Mouse (Mus musculus): ENCODE results near the gene Prdm10. TPM values are rescaled to one million over a fixed set of nuclear protein-coding genes. Genes with fewer than 3 reads are reported as not detected.

The Prdm10 gene
- polyA plus RNA-seq, 1 experiment from 2014 or later = 4.7 TPM

GRCm38 (mm10) chr9:31301526-31302311, 21.4 kb downstream of the Prdm10 start:
- no peaks in the 10 kb centered on the region for H3K9me3 ChIP-seq (replicated peaks; ENCODE audit: control insufficient read depth, low read length)
- H3K27me3 ChIP-seq (ENCODE audit: control insufficient read depth, insufficient read depth, low read length) = no peaks in the 10 kb centered on the region
- H3K36me3 ChIP-seq (ENCODE audit: control insufficient read depth, insufficient read depth, low read length) = no peaks in the 10 kb centered on the region
- H3K4me2 ChIP-seq = no peak overlapping the region
- WGBS (ENCODE audit: insufficient replicate concordance) = 54% methylated on average over 5 of the region's 5 CpGs
- H3K27ac ChIP-seq (ENCODE audit: low read depth, low read length) = no peak overlapping the region
- peaks cover 17% of the 10 kb centered on the region for H3K4me1 ChIP-seq (ENCODE audit: control insufficient read depth, insufficient read depth, low read length)
- ATAC-seq (replicated peaks; ENCODE audit: insufficient number of reproducible peaks, low FRiP score, low TSS enrichment) = no peak
- H3K9ac ChIP-seq (ENCODE audit: low read depth, low read length) = no peak overlapping the region
- no peak overlapping the region for H3K4me3 ChIP-seq (ENCODE audit: low read depth, low read length)

- H3K4me1 ChIP-seq (ENCODE audit: control insufficient read depth, insufficient read depth, low read length) = peaks cover 12% of the 10 kb centered on the region
- H3K27me3 ChIP-seq (ENCODE audit: control insufficient read depth, insufficient read depth, low read length) = no peaks in the 10 kb centered on the region
- no peaks in the 10 kb centered on the region for H3K9me3 ChIP-seq (replicated peaks; ENCODE audit: control insufficient read depth, low read length)
- H3K36me3 ChIP-seq (ENCODE audit: control insufficient read depth, insufficient read depth, low read length) = no peaks in the 10 kb centered on the region
- H3K9ac ChIP-seq (ENCODE audit: low read depth, low read length) = no peak overlapping the region
- WGBS (ENCODE audit: insufficient replicate concordance) = 86% methylated on average over 3 of the region's 3 CpGs
- H3K4me3 ChIP-seq (ENCODE audit: low read depth, low read length) = no peak overlapping the region
- H3K4me2 ChIP-seq = no peak overlapping the region
- no peak for ATAC-seq (replicated peaks; ENCODE audit: insufficient number of reproducible peaks, low FRiP score, low TSS enrichment)
- H3K27ac ChIP-seq (ENCODE audit: low read depth, low read length) = no peak overlapping the region
Measured at GRCm38 (mm10) chr9:31304358-31304757, 24.0 kb downstream of the Prdm10 start.

GRCm38 (mm10) chr9:31305117-31305516, 24.8 kb downstream of the Prdm10 start:
- Histone ChIP-seq H3K4me1 (ENCODE audit: control insufficient read depth, insufficient read depth, low read length) (peaks cover 12% of the 10 kb centered on the region), H3K4me3 (ENCODE audit: low read depth, low read length) (no peak overlapping the region), H3K27me3 (ENCODE audit: control insufficient read depth, insufficient read depth, low read length) (no peaks in the 10 kb centered on the region), H3K36me3 (ENCODE audit: control insufficient read depth, insufficient read depth, low read length) (no peaks in the 10 kb centered on the region), H3K9ac (ENCODE audit: low read depth, low read length) (no peak overlapping the region), H3K27ac (ENCODE audit: low read depth, low read length) (no peak overlapping the region), H3K4me2 (no peak overlapping the region), H3K9me3 (replicated peaks; ENCODE audit: control insufficient read depth, low read length) (no peaks in the 10 kb centered on the region)
- WGBS (ENCODE audit: insufficient replicate concordance) = 74% methylated on average over 5 of the region's 5 CpGs
- ATAC-seq (replicated peaks; ENCODE audit: insufficient number of reproducible peaks, low FRiP score, low TSS enrichment) = no peak

DNA sequence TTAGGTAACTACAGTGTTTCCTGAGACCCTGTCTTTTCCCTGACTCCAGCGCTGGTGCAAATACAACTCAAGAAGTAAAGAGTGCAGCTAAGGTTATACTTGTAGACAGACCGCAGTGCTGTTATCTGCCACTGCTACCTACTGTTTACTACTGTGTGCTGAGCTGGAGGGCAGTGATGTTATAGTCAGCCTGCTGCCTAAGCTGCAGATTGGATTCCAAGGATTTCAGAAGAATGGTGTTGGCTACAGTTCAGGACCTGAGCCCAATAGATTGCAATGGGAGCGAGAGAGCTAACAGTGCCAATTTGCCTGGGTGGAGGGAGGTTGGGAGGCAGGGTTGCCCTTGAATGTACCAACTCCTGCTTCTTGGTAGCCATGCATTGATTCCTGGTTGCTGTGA, 25.5 kb downstream of the Prdm10 start:
- Histone ChIP-seq H3K9me3 (replicated peaks; ENCODE audit: control insufficient read depth, low read length) (no peaks in the 10 kb centered on the region), H3K36me3 (ENCODE audit: control insufficient read depth, insufficient read depth, low read length) (no peaks in the 10 kb centered on the region), H3K27ac (ENCODE audit: low read depth, low read length) (no peak overlapping the region), H3K4me2 (no peak overlapping the region), H3K4me3 (ENCODE audit: low read depth, low read length) (no peak overlapping the region), H3K9ac (ENCODE audit: low read depth, low read length) (no peak overlapping the region), H3K4me1 (ENCODE audit: control insufficient read depth, insufficient read depth, low read length) (peaks cover 11% of the 10 kb centered on the region), H3K27me3 (ENCODE audit: control insufficient read depth, insufficient read depth, low read length) (no peaks in the 10 kb centered on the region)
- 83% methylated on average over 3 of the region's 3 CpGs for WGBS (ENCODE audit: insufficient replicate concordance)
- no peak for ATAC-seq (replicated peaks; ENCODE audit: insufficient number of reproducible peaks, low FRiP score, low TSS enrichment)

GRCm38 (mm10) chr9:31307232-31307631, 26.9 kb downstream of the Prdm10 start:
- no peaks in the 10 kb centered on the region for H3K27me3 ChIP-seq (ENCODE audit: control insufficient read depth, insufficient read depth, low read length)
- H3K4me1 ChIP-seq (ENCODE audit: control insufficient read depth, insufficient read depth, low read length) = no peaks in the 10 kb centered on the region
- 79% methylated on average over 3 of the region's 3 CpGs for WGBS (ENCODE audit: insufficient replicate concordance)
- no peaks in the 10 kb centered on the region for H3K36me3 ChIP-seq (ENCODE audit: control insufficient read depth, insufficient read depth, low read length)
- no peak overlapping the region for H3K9ac ChIP-seq (ENCODE audit: low read depth, low read length)
- H3K27ac ChIP-seq (ENCODE audit: low read depth, low read length) = no peak overlapping the region
- no peak overlapping the region for H3K4me3 ChIP-seq (ENCODE audit: low read depth, low read length)
- no peak overlapping the region for H3K4me2 ChIP-seq
- no peak for ATAC-seq (replicated peaks; ENCODE audit: insufficient number of reproducible peaks, low FRiP score, low TSS enrichment)
- no peaks in the 10 kb centered on the region for H3K9me3 ChIP-seq (replicated peaks; ENCODE audit: control insufficient read depth, low read length)

DNA sequence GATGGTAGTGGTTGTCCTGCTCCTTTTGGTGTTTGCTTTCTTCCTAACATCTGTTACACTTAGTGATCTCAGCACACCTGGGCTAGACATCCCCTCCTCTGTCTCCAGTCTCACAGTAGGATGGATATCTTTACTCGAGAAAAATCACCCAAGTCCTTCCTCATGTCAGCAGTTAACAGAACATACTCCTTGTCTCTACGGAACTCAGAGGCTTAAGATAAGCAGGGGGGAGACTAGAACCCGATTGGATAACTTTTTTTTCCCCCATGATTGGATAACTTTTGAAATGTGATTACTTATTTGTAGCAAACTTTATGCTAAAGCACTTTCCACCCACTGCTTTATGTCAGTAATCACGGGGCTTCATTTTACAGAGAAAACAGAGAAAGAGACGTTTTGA, 28.7 kb downstream of the Prdm10 start:
- no peaks in the 10 kb centered on the region for H3K4me1 ChIP-seq (ENCODE audit: control insufficient read depth, insufficient read depth, low read length)
- 32% methylated on average over 5 of the region's 5 CpGs for WGBS (ENCODE audit: insufficient replicate concordance)
- no peak for ATAC-seq (replicated peaks; ENCODE audit: insufficient number of reproducible peaks, low FRiP score, low TSS enrichment)

DNA sequence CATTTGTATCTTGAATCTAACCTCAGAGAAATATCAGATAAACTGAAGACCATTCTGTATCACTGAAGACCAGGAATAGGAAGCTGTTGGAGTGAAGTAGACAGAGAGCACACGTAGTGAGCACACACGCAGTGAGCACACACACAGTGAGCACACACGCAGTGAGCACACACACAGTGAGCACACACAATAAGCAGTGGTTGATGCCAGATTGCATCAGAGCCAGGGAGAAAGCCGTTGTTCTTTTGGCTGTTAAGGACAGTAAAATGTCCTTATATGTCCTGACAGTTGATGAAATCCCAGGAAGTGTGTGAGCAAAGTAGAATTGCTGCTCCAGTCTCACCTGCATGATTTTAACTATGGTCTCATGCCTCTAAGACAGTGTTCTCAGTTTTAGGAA, 30.3 kb downstream of the Prdm10 start:
- no peak overlapping the region for H3K4me2 ChIP-seq
- no peaks in the 10 kb centered on the region for H3K9me3 ChIP-seq (replicated peaks; ENCODE audit: control insufficient read depth, low read length)
- H3K4me3 ChIP-seq (ENCODE audit: low read depth, low read length) = no peak overlapping the region
- 93% methylated on average over 4 of the region's 4 CpGs for WGBS (ENCODE audit: insufficient replicate concordance)
- no peaks in the 10 kb centered on the region for H3K36me3 ChIP-seq (ENCODE audit: control insufficient read depth, insufficient read depth, low read length)
- H3K9ac ChIP-seq (ENCODE audit: low read depth, low read length) = no peak overlapping the region
- no peak overlapping the region for H3K27ac ChIP-seq (ENCODE audit: low read depth, low read length)
- no peak for ATAC-seq (replicated peaks; ENCODE audit: insufficient number of reproducible peaks, low FRiP score, low TSS enrichment)
- H3K4me1 ChIP-seq (ENCODE audit: control insufficient read depth, insufficient read depth, low read length) = no peaks in the 10 kb centered on the region
- H3K27me3 ChIP-seq (ENCODE audit: control insufficient read depth, insufficient read depth, low read length) = no peaks in the 10 kb centered on the region

More for the DNA sequence above, 28.7 kb downstream of the Prdm10 start:
- H3K27me3 ChIP-seq (ENCODE audit: control insufficient read depth, insufficient read depth, low read length) = no peaks in the 10 kb centered on the region
- no peaks in the 10 kb centered on the region for H3K36me3 ChIP-seq (ENCODE audit: control insufficient read depth, insufficient read depth, low read length)
- no peaks in the 10 kb centered on the region for H3K9me3 ChIP-seq (replicated peaks; ENCODE audit: control insufficient read depth, low read length)
- no peak overlapping the region for H3K4me2 ChIP-seq
- no peak overlapping the region for H3K9ac ChIP-seq (ENCODE audit: low read depth, low read length)
- H3K27ac ChIP-seq (ENCODE audit: low read depth, low read length) = no peak overlapping the region
- no peak overlapping the region for H3K4me3 ChIP-seq (ENCODE audit: low read depth, low read length)

- Histone ChIP-seq H3K4me2 (no peak overlapping the region), H3K36me3 (ENCODE audit: control insufficient read depth, insufficient read depth, low read length) (no peaks in the 10 kb centered on the region; the same call in 1 of the 2 replicates), H3K27ac (ENCODE audit: low read depth, low read length) (no peak overlapping the region), H3K4me1 (ENCODE audit: control insufficient read depth, insufficient read depth, low read length) (no peaks in the 10 kb centered on the region), H3K4me3 (ENCODE audit: low read depth, low read length) (no peak overlapping the region), H3K9me3 (replicated peaks; ENCODE audit: control insufficient read depth, low read length) (no peaks in the 10 kb centered on the region), H3K27me3 (ENCODE audit: control insufficient read depth, insufficient read depth, low read length) (no peaks in the 10 kb centered on the region), H3K9ac (ENCODE audit: low read depth, low read length) (no peak overlapping the region)
- no peak for ATAC-seq (replicated peaks; ENCODE audit: insufficient number of reproducible peaks, low FRiP score, low TSS enrichment)
- 60% methylated on average over 1 of the region's 1 CpGs for WGBS (ENCODE audit: insufficient replicate concordance)
Measured at GRCm38 (mm10) chr9:31313876-31314275, 33.5 kb downstream of the Prdm10 start.

DNA sequence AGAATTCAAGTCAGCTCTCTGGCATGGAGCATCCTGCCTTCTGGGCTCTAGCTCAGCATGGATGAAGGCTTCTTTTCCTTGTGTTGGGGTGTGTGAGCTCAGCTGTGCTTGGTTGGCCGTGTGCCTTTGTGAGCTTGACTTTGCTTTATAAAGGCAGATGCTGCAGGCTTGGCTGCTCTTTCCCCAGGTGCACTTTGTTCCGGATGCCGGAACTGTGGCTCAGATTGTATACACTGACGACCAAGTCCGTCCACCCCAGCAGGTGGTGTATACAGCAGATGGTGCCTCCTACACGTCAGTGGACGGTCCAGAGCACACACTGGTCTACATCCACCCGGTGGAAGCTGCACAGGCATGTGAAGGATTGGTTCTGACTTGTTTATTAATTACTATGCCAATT, 35.6 kb downstream of the Prdm10 start:
- ATAC-seq (replicated peaks; ENCODE audit: insufficient number of reproducible peaks, low FRiP score, low TSS enrichment) = no peak
- WGBS (ENCODE audit: insufficient replicate concordance) = 83% methylated on average over 8 of the region's 8 CpGs

More for the DNA sequence above, 35.6 kb downstream of the Prdm10 start:
- Histone ChIP-seq H3K36me3 (ENCODE audit: control insufficient read depth, insufficient read depth, low read length) (no peaks in the 10 kb centered on the region; the same call in 1 of the 2 replicates), H3K27ac (ENCODE audit: low read depth, low read length) (no peak overlapping the region), H3K27me3 (ENCODE audit: control insufficient read depth, insufficient read depth, low read length) (no peaks in the 10 kb centered on the region), H3K9ac (ENCODE audit: low read depth, low read length) (no peak overlapping the region), H3K4me3 (ENCODE audit: low read depth, low read length) (no peak overlapping the region), H3K4me2 (no peak overlapping the region), H3K4me1 (ENCODE audit: control insufficient read depth, insufficient read depth, low read length) (no peaks in the 10 kb centered on the region), H3K9me3 (replicated peaks; ENCODE audit: control insufficient read depth, low read length) (no peaks in the 10 kb centered on the region)
